Mouse (Mus musculus): ENCODE measurements around the gene Jak3. TPM values are rescaled to one million over a fixed set of nuclear protein-coding genes. Genes with fewer than 3 reads are reported as not detected.

Jak3 gene
- polyA plus RNA-seq, 1 experiment from 2014 or later, result 1.6 TPM

- 35% methylated on average over 17 of the region's 17 CpGs for WGBS
- peaks cover 59% of the 10 kb centered on the region for H3K27me3 ChIP-seq (ENCODE audit: control insufficient read depth, insufficient read depth, low read length)
- no peak overlapping the region for H3K9ac ChIP-seq (ENCODE audit: low read length)
- ATAC-seq (ENCODE audit: insufficient read depth, low FRiP score, low TSS enrichment), result no peak
- no peak overlapping the region for H3K4me2 ChIP-seq (ENCODE audit: low read depth)
- H3K27ac ChIP-seq (ENCODE audit: low read depth, low read length), result no peak overlapping the region
- no peaks in the 10 kb centered on the region; the same call in 1 of the 2 replicates for H3K36me3 ChIP-seq (ENCODE audit: control insufficient read depth, insufficient read depth, low read length)
- no peak for DNase-seq (ENCODE audit: low spot score)
- H3K4me3 ChIP-seq (ENCODE audit: low read depth, low read length), result no peak overlapping the region
- H3K9me3 ChIP-seq (ENCODE audit: control insufficient read depth, low read length), result no peaks in the 10 kb centered on the region
- H3K4me1 ChIP-seq (ENCODE audit: control insufficient read depth, insufficient read depth, low read length), result no peaks in the 10 kb centered on the region
These were observed 17.5 kb upstream of the Jak3 start for GRCm38 (mm10) chr8:71658515-71659049.

- no peak for DNase-seq (ENCODE audit: low spot score)
These were observed 16.3 kb upstream of the Jak3 start for GRCm38 (mm10) chr8:71659751-71660150.

GRCm38 (mm10) chr8:71660325-71661120 is 15.6 kb upstream of the Jak3 start:
- Histone ChIP-seq H3K9ac (ENCODE audit: low read length) (no peak overlapping the region), H3K4me1 (ENCODE audit: control insufficient read depth, insufficient read depth, low read length) (no peaks in the 10 kb centered on the region; the same call in 1 of the 2 replicates), H3K27me3 (ENCODE audit: control insufficient read depth, insufficient read depth, low read length) (peaks cover 40% of the 10 kb centered on the region), H3K9me3 (ENCODE audit: control insufficient read depth, low read length) (no peaks in the 10 kb centered on the region), H3K27ac (ENCODE audit: low read depth, low read length) (no peak overlapping the region), H3K4me3 (ENCODE audit: low read depth, low read length) (no peak overlapping the region), H3K36me3 (ENCODE audit: control insufficient read depth, insufficient read depth, low read length) (no peaks in the 10 kb centered on the region; the same call in 1 of the 2 replicates), H3K4me2 (ENCODE audit: low read depth) (no peak overlapping the region)
- DNase-seq (ENCODE audit: low spot score) (peak; percentile 89), ATAC-seq (ENCODE audit: insufficient read depth, low FRiP score, low TSS enrichment) (peak; percentile 39)
- 8% methylated on average over 36 of the region's 36 CpGs for WGBS

More at GRCm38 (mm10) chr8:71659751-71660150, 16.3 kb upstream of the Jak3 start:
- peaks cover 48% of the 10 kb centered on the region for H3K27me3 ChIP-seq (ENCODE audit: control insufficient read depth, insufficient read depth, low read length)
- H3K9me3 ChIP-seq (ENCODE audit: control insufficient read depth, low read length), result no peaks in the 10 kb centered on the region
- no peak overlapping the region for H3K9ac ChIP-seq (ENCODE audit: low read length)
- ATAC-seq (ENCODE audit: insufficient read depth, low FRiP score, low TSS enrichment), result no peak
- WGBS, result 53% methylated on average over 1 of the region's 1 CpGs
- no peak overlapping the region for H3K4me2 ChIP-seq (ENCODE audit: low read depth)
- no peaks in the 10 kb centered on the region; the same call in 1 of the 2 replicates for H3K36me3 ChIP-seq (ENCODE audit: control insufficient read depth, insufficient read depth, low read length)
- H3K27ac ChIP-seq (ENCODE audit: low read depth, low read length), result no peak overlapping the region
- no peaks in the 10 kb centered on the region for H3K4me1 ChIP-seq (ENCODE audit: control insufficient read depth, insufficient read depth, low read length)
- no peak overlapping the region for H3K4me3 ChIP-seq (ENCODE audit: low read depth, low read length)

DNA sequence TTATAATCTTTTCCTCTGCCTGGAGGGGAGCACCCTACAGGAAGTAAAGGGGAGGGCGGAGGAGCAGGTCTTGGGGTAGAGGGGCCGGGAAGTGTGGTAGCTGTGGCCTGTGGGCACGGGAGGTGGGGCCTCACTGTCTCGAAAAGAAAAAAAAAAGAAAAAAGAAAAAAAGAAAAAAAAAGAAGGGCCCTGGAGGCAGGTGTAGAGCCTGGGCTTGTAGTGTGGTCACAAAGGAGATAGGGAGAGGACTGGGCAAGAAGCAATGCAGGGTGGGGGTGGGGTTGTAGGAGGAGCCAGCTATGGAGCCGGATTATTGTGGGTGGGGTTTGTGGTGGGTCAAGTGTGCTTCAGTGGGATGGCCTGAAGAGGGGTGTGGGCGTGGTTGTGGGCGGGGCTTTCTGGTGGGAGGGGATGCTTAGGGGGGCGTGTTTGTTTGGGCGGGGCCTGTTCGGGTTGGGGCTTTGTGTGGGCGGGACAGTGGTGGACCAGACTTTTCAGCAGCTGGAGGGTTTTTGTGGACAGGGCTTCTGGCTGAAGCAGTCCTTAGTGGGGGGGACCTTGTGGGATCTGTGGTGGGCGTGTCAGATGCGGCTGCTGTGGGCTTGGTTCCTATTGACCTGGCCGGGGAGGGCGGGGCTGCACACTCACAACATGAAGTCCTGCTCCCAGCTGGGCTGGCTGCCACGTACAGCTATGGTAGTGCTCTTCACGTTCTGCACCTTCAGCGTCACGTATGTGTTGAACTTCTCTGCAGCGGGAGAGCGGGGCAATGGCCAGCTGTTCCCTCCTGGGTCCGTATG is 10.6 kb upstream of the Jak3 start:
- Histone ChIP-seq H3K4me3 (ENCODE audit: low read depth, low read length) (0 out of 2 replicates have a peak overlapping the region, but pooled peaks have one; percentile 2), H3K27me3 (ENCODE audit: control insufficient read depth, insufficient read depth, low read length) (peaks cover 13% of the 10 kb centered on the region), H3K9me3 (ENCODE audit: control insufficient read depth, low read length) (no peaks in the 10 kb centered on the region), H3K4me2 (ENCODE audit: low read depth) (peak overlapping the region; percentile 30; the same call in 1 of the 2 replicates), H3K27ac (ENCODE audit: low read depth, low read length) (no peak overlapping the region), H3K4me1 (ENCODE audit: control insufficient read depth, insufficient read depth, low read length) (peaks cover 13% of the 10 kb centered on the region), H3K9ac (ENCODE audit: low read length) (no peak overlapping the region; the same call in 1 of the 2 replicates), H3K36me3 (ENCODE audit: control insufficient read depth, insufficient read depth, low read length) (no peaks in the 10 kb centered on the region)
- WGBS, result 4% methylated on average over 22 of the region's 22 CpGs
- ATAC-seq (ENCODE audit: insufficient read depth, low FRiP score, low TSS enrichment) (peak; percentile 59), DNase-seq (ENCODE audit: low spot score) (peak; percentile 88)

DNA sequence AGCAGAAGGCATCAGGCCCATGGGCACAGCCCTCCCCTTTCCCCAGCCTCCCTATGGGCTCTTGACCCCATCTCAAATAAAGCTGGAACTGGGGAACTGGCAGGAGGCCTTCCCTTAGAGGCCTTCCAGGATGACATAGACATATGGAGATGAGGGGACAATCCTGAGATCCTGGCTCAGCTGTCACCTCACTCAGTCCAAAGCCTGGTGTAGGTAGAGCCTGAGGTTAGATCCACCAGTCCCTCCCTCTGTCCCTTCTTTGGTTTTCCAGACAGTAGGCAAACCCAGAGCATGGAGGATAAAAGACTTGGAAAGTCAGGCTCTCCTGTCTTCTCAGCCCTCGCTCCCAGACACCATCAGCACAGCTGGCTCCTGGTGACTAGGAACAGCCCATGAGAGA is 9.2 kb upstream of the Jak3 start:
- H3K9ac ChIP-seq (ENCODE audit: low read length), result no peak overlapping the region
- DNase-seq (ENCODE audit: low spot score) (no peak), ATAC-seq (ENCODE audit: insufficient read depth, low FRiP score, low TSS enrichment) (no peak)
- H3K27ac ChIP-seq (ENCODE audit: low read depth, low read length), result peak overlapping the region; percentile 54
- H3K36me3 ChIP-seq (ENCODE audit: control insufficient read depth, insufficient read depth, low read length), result no peaks in the 10 kb centered on the region
- 4% methylated on average over 1 of the region's 1 CpGs for WGBS
- H3K9me3 ChIP-seq (ENCODE audit: control insufficient read depth, low read length), result no peaks in the 10 kb centered on the region
- H3K27me3 ChIP-seq (ENCODE audit: control insufficient read depth, insufficient read depth, low read length), result peaks cover 18% of the 10 kb centered on the region
- no peak overlapping the region for H3K4me3 ChIP-seq (ENCODE audit: low read depth, low read length)
- H3K4me2 ChIP-seq (ENCODE audit: low read depth), result no peak overlapping the region
- peaks cover 13% of the 10 kb centered on the region for H3K4me1 ChIP-seq (ENCODE audit: control insufficient read depth, insufficient read depth, low read length)

DNA sequence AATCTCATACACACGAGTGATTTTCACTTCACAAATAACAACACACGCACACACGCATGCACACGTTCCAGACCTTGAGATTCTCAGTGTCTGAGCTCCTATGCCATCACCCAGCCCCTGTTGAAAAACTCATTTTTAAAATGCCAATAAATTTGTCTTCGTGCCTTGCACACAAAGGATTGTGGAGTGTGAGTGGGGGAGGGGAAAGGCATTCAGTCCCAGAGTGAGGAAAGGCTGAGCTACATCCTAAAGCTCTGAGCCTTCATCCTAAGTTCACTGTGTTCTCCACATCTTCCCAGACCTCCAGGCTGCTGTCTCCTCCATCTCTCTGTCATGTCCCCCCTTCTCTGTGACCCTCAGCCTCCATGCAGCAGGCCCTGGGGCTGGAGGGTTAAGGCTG is 8.8 kb upstream of the Jak3 start:
- ATAC-seq (ENCODE audit: insufficient read depth, low FRiP score, low TSS enrichment) (no peak), DNase-seq (ENCODE audit: low spot score) (peak; percentile 56)
- Histone ChIP-seq H3K4me1 (ENCODE audit: control insufficient read depth, insufficient read depth, low read length) (peaks cover 13% of the 10 kb centered on the region), H3K9me3 (ENCODE audit: control insufficient read depth, low read length) (no peaks in the 10 kb centered on the region), H3K36me3 (ENCODE audit: control insufficient read depth, insufficient read depth, low read length) (no peaks in the 10 kb centered on the region), H3K9ac (ENCODE audit: low read length) (peak overlapping the region; percentile 32; the same call in 1 of the 2 replicates), H3K27ac (ENCODE audit: low read depth, low read length) (peak overlapping the region; percentile 68), H3K4me2 (ENCODE audit: low read depth) (0 out of 2 replicates have a peak overlapping the region, but pooled peaks have one; percentile 9), H3K4me3 (ENCODE audit: low read depth, low read length) (no peak overlapping the region), H3K27me3 (ENCODE audit: control insufficient read depth, insufficient read depth, low read length) (peaks cover 14% of the 10 kb centered on the region)
- 46% methylated on average over 5 of the region's 5 CpGs for WGBS

- Histone ChIP-seq H3K9me3 (ENCODE audit: control insufficient read depth, low read length) (no peaks in the 10 kb centered on the region), H3K27me3 (ENCODE audit: control insufficient read depth, insufficient read depth, low read length) (peaks cover 11% of the 10 kb centered on the region), H3K4me3 (ENCODE audit: low read depth, low read length) (no peak overlapping the region), H3K4me2 (ENCODE audit: low read depth) (peak overlapping the region; percentile 20; the same call in 1 of the 2 replicates), H3K27ac (ENCODE audit: low read depth, low read length) (peak overlapping the region; percentile 68), H3K4me1 (ENCODE audit: control insufficient read depth, insufficient read depth, low read length) (peaks cover 13% of the 10 kb centered on the region), H3K9ac (ENCODE audit: low read length) (peak overlapping the region; percentile 22; the same call in 1 of the 2 replicates), H3K36me3 (ENCODE audit: control insufficient read depth, insufficient read depth, low read length) (no peaks in the 10 kb centered on the region)
- DNase-seq (ENCODE audit: low spot score) (peak; percentile 61), ATAC-seq (ENCODE audit: insufficient read depth, low FRiP score, low TSS enrichment) (no peak)
- 4% methylated on average over 21 of the region's 21 CpGs for WGBS
These were observed 7.7 kb upstream of the Jak3 start for GRCm38 (mm10) chr8:71668220-71668975.

DNA sequence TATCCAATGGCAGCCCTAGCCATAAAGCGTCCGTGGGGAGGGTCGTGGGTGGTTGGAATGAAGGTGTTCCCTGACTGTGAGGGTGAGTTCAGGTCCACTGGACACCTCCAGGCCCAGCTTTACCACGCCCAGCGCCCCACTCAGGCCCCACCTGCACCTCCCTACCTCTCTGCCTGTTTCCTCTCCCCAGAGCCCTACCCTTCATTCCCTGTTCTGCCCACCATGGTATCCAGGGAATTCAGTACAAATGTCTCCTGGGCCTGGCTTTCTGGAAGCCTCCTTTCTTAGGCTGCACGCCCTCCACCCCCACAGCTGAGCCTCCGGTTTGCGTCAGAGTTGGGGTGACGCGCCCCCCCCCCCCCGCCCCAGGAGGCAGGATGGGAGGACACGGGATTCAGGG is 5.9 kb upstream of the Jak3 start:
- H3K4me3 ChIP-seq (ENCODE audit: low read depth, low read length), result peak overlapping the region; percentile 68
- peak overlapping the region; percentile 91 for H3K4me2 ChIP-seq (ENCODE audit: low read depth)
- no peaks in the 10 kb centered on the region for H3K36me3 ChIP-seq (ENCODE audit: control insufficient read depth, insufficient read depth, low read length)
- H3K9me3 ChIP-seq (ENCODE audit: control insufficient read depth, low read length), result no peaks in the 10 kb centered on the region
- 8% methylated on average over 11 of the region's 12 CpGs for WGBS
- no peak overlapping the region for H3K27ac ChIP-seq (ENCODE audit: low read depth, low read length)
- peak overlapping the region; percentile 46; the same call in 1 of the 2 replicates for H3K9ac ChIP-seq (ENCODE audit: low read length)
- no peak for DNase-seq (ENCODE audit: low spot score)
- H3K4me1 ChIP-seq (ENCODE audit: control insufficient read depth, insufficient read depth, low read length), result peaks cover 13% of the 10 kb centered on the region
- ATAC-seq (ENCODE audit: insufficient read depth, low FRiP score, low TSS enrichment), result peak; percentile 7
- H3K27me3 ChIP-seq (ENCODE audit: control insufficient read depth, insufficient read depth, low read length), result peaks cover 16% of the 10 kb centered on the region
